Mouse (Mus musculus): ENCODE data around the gene Plcxd2. TPM values are rescaled to one million over a fixed set of nuclear protein-coding genes. Genes with fewer than 3 reads are reported as not detected.
A peak's percentile ranks its signal among the peaks of the same experiment; 100 is the strongest.

Gene Plcxd2
- polyA plus RNA-seq, 1 experiment from 2014 or later = 0.92 TPM

DNA sequence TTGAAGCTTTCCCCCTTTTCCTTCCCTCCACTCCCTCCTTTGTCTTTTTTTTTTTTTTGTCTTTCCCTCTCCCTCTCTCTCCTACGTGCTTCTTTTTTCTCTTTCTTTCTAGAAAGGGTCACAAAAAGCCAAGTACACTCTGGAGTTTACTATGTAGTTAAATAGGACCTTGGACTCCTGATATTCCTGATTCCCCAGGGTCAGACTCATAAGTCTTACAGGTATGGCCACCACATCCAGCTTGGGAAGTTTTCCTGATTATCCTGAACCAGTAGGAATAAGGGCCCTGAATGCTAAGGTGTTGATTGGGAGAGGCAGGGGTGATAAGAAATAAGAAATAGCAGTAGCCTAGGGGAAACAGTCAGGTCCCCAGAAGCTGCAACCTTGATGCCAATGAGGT lies 9.3 kb upstream of the Plcxd2 start:
- Histone ChIP-seq H3K27ac (ENCODE audit: low read length) (no peak overlapping the region), H3K27me3 (ENCODE audit: control insufficient read depth, insufficient read depth, low read length) (no peaks in the 10 kb centered on the region), H3K9ac (ENCODE audit: low read length) (no peak overlapping the region), H3K4me3 (ENCODE audit: low read length) (no peak overlapping the region), H3K9me3 (replicated peaks; ENCODE audit: control insufficient read depth, low read length) (no peaks in the 10 kb centered on the region; the same call in 1 of the 2 replicates), H3K4me1 (ENCODE audit: control insufficient read depth, insufficient read depth, low read length) (no peaks in the 10 kb centered on the region), H3K4me2 (ENCODE audit: low read depth, low read length) (no peak overlapping the region), H3K36me3 (ENCODE audit: control insufficient read depth, insufficient read depth) (no peaks in the 10 kb centered on the region)
- no peak for ATAC-seq (replicated peaks; ENCODE audit: extremely low read depth, insufficient read depth, low FRiP score)
- WGBS = 68% methylated on average over 1 of the region's 1 CpGs

DNA sequence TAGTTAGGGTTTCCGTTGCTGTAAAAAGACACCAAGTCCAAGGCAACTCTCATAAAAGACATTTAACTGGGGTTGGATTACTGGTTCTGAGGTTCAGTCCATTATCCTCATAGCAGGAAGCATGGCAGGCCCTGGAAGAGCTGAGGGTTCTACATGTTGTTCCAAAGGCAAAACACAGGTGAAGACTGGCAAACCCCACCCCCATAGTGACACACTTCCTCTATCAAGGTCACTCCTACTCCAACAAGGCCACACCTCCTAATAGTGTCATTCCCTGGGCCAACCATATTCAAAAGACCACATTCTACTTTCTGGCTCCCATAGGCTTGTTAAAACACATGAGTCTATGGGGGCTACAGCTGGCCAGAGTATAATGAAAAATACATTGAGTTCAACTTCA lies 1.7 kb upstream of the Plcxd2 start:
- Histone ChIP-seq H3K4me3 (ENCODE audit: low read length) (no peak overlapping the region), H3K9me3 (replicated peaks; ENCODE audit: control insufficient read depth, low read length) (no peaks in the 10 kb centered on the region; the same call in 1 of the 2 replicates), H3K9ac (ENCODE audit: low read length) (no peak overlapping the region), H3K36me3 (ENCODE audit: control insufficient read depth, insufficient read depth) (no peaks in the 10 kb centered on the region), H3K4me1 (ENCODE audit: control insufficient read depth, insufficient read depth, low read length) (peaks cover 4% of the 10 kb centered on the region), H3K4me2 (ENCODE audit: low read depth, low read length) (no peak overlapping the region), H3K27me3 (ENCODE audit: control insufficient read depth, insufficient read depth, low read length) (no peaks in the 10 kb centered on the region), H3K27ac (ENCODE audit: low read length) (no peak overlapping the region)
- ATAC-seq (replicated peaks; ENCODE audit: extremely low read depth, insufficient read depth, low FRiP score) = no peak
- WGBS = 82% methylated on average over 1 of the region's 1 CpGs

DNA sequence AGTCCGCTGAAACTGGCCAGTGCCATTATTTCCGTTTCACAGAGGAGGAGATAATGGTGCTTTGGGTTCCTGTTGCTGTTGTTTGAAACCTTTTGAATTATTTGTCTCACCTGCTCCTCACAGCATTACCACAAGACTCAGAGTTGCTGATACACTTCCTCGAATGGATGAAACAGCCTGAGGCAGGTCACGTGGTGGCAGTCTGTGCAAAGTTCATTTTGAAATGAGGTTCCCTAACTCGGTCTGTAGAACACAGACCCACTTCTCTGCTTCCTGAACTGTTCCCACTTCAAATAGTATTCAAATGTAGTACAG lies 845 bp upstream of the Plcxd2 start:
- Histone ChIP-seq H3K4me2 (ENCODE audit: low read depth, low read length) (peak overlapping the region; percentile 99), H3K9ac (ENCODE audit: low read length) (peak overlapping the region; percentile 84), H3K4me3 (ENCODE audit: low read length) (peak overlapping the region; percentile 84), H3K36me3 (ENCODE audit: control insufficient read depth, insufficient read depth) (no peaks in the 10 kb centered on the region), H3K4me1 (ENCODE audit: control insufficient read depth, insufficient read depth, low read length) (peaks cover 4% of the 10 kb centered on the region), H3K9me3 (replicated peaks; ENCODE audit: control insufficient read depth, low read length) (no peaks in the 10 kb centered on the region; the same call in 1 of the 2 replicates), H3K27me3 (ENCODE audit: control insufficient read depth, insufficient read depth, low read length) (no peaks in the 10 kb centered on the region), H3K27ac (ENCODE audit: low read length) (peak overlapping the region; percentile 79)
- WGBS = 12% methylated on average over 5 of the region's 5 CpGs
- ATAC-seq (replicated peaks; ENCODE audit: extremely low read depth, insufficient read depth, low FRiP score) = 0 out of 2 replicates have a peak, but pooled peaks have one; percentile 3

DNA sequence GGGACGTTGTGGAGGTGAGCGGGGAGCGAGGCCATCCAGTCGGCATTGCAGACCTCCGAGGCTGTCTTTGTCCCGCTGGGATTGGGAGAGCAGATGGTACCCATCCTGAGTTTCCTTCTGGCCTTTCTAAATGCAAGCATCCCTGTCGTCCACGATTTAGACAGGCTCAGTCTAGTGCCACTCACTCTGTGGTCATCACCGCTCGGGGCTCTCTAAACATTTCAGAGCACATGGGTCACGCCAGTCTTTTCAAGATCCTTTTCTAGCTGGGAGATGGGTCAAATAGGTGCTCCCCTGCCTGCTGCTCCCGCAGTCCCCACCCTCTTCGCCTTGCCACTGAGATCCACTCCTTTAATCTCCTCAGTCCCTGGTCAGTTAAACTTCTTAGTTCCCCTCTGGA lies 301 bp downstream of the Plcxd2 start:
- Histone ChIP-seq H3K36me3 (ENCODE audit: control insufficient read depth, insufficient read depth) (no peaks in the 10 kb centered on the region), H3K4me3 (ENCODE audit: low read length) (peak overlapping the region; percentile 84), H3K4me1 (ENCODE audit: control insufficient read depth, insufficient read depth, low read length) (peaks cover 4% of the 10 kb centered on the region), H3K27me3 (ENCODE audit: control insufficient read depth, insufficient read depth, low read length) (no peaks in the 10 kb centered on the region), H3K4me2 (ENCODE audit: low read depth, low read length) (peak overlapping the region; percentile 99), H3K27ac (ENCODE audit: low read length) (peak overlapping the region; percentile 21; the same call in 1 of the 2 replicates), H3K9ac (ENCODE audit: low read length) (peak overlapping the region; percentile 84), H3K9me3 (replicated peaks; ENCODE audit: control insufficient read depth, low read length) (no peaks in the 10 kb centered on the region)
- ATAC-seq (replicated peaks; ENCODE audit: extremely low read depth, insufficient read depth, low FRiP score) = peak; percentile 6; the same call in 1 of the 2 replicates
- 2% methylated on average over 13 of the region's 13 CpGs for WGBS

DNA sequence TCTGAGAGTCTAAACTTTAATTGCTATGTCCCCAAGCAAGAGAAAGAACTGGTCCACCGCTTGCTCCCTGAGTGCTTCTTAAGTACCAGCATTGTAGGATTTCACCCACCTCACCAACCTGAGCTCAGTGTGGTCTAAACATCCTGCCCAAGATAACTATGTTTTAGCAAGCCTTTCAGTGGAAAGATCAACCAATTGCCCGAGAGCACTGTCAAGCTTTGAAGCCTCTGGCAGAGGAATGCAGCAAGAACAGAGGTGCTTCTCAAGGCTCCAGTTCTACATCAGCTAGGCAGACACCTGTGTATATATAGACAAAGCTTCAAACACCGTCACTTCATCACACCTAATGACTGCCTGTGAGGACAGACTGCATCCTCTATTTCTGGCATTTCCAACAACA lies 1.3 kb downstream of the Plcxd2 start:
- 51% methylated on average over 3 of the region's 3 CpGs for WGBS
- Histone ChIP-seq H3K4me1 (ENCODE audit: control insufficient read depth, insufficient read depth, low read length) (peaks cover 4% of the 10 kb centered on the region), H3K36me3 (ENCODE audit: control insufficient read depth, insufficient read depth) (no peaks in the 10 kb centered on the region), H3K27me3 (ENCODE audit: control insufficient read depth, insufficient read depth, low read length) (no peaks in the 10 kb centered on the region), H3K4me2 (ENCODE audit: low read depth, low read length) (no peak overlapping the region), H3K9ac (ENCODE audit: low read length) (no peak overlapping the region), H3K9me3 (replicated peaks; ENCODE audit: control insufficient read depth, low read length) (no peaks in the 10 kb centered on the region), H3K27ac (ENCODE audit: low read length) (no peak overlapping the region), H3K4me3 (ENCODE audit: low read length) (no peak overlapping the region)
- ATAC-seq (replicated peaks; ENCODE audit: extremely low read depth, insufficient read depth, low FRiP score) = no peak

DNA sequence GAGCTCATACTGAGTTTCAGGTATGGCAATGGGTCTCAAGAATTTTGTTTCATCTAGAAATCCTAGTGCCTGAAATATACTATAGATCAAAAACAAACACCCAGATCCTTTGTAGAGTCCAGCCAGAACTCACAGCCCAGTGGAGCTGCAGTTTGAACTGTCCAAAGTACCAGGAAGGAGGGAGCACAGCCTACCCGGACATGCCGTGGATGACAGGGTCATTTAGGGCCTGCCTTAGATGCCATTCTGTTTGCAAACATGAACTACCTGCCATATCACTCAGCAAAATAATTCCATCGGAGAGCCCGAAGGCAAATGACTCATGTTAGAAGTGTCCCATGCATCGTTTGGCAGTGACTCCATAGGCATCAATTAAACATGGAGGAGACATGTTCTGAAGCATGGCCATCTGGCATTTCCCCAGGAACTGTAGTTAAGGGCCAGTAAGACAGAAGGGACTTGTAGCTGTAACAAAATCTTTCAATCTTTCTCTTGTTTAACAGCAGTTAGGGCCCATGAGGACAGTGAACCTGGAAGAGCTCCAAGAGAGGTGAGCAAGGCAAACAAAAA lies 1.9 kb downstream of the Plcxd2 start:
- no peak overlapping the region for H3K4me3 ChIP-seq (ENCODE audit: low read length)
- WGBS = 74% methylated on average over 5 of the region's 5 CpGs
- H3K36me3 ChIP-seq (ENCODE audit: control insufficient read depth, insufficient read depth) = no peaks in the 10 kb centered on the region
- no peak overlapping the region for H3K9ac ChIP-seq (ENCODE audit: low read length)
- no peak overlapping the region for H3K27ac ChIP-seq (ENCODE audit: low read length)
- no peak overlapping the region for H3K4me2 ChIP-seq (ENCODE audit: low read depth, low read length)
- ATAC-seq (replicated peaks; ENCODE audit: extremely low read depth, insufficient read depth, low FRiP score) = no peak
- H3K4me1 ChIP-seq (ENCODE audit: control insufficient read depth, insufficient read depth, low read length) = peaks cover 4% of the 10 kb centered on the region
- no peaks in the 10 kb centered on the region for H3K9me3 ChIP-seq (replicated peaks; ENCODE audit: control insufficient read depth, low read length)
- no peaks in the 10 kb centered on the region for H3K27me3 ChIP-seq (ENCODE audit: control insufficient read depth, insufficient read depth, low read length)

DNA sequence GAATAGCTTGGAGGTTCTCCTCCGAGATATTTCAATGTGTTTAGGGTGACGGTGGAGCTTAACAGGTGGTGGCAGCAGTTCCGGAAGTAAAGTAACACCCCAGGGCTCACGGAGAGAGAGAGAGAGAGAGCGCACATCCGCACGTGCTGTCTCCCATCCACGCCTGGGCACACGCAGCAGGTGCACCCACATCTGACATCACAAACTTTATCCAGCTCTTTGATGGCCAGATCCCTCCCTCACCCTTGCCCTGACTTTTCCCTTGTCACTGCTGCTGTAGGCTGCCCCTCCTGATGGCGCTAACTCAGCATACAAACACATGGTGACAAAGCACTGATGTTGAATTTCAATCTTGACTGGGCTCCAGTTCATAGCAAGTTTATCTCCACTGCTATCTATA lies 3.8 kb downstream of the Plcxd2 start:
- no peak for ATAC-seq (replicated peaks; ENCODE audit: extremely low read depth, insufficient read depth, low FRiP score)
- Histone ChIP-seq H3K9me3 (replicated peaks; ENCODE audit: control insufficient read depth, low read length) (no peaks in the 10 kb centered on the region), H3K27ac (ENCODE audit: low read length) (no peak overlapping the region), H3K9ac (ENCODE audit: low read length) (no peak overlapping the region), H3K4me2 (ENCODE audit: low read depth, low read length) (no peak overlapping the region), H3K36me3 (ENCODE audit: control insufficient read depth, insufficient read depth) (no peaks in the 10 kb centered on the region), H3K4me1 (ENCODE audit: control insufficient read depth, insufficient read depth, low read length) (peaks cover 8% of the 10 kb centered on the region), H3K27me3 (ENCODE audit: control insufficient read depth, insufficient read depth, low read length) (no peaks in the 10 kb centered on the region), H3K4me3 (ENCODE audit: low read length) (no peak overlapping the region)
- WGBS = 80% methylated on average over 10 of the region's 10 CpGs

DNA sequence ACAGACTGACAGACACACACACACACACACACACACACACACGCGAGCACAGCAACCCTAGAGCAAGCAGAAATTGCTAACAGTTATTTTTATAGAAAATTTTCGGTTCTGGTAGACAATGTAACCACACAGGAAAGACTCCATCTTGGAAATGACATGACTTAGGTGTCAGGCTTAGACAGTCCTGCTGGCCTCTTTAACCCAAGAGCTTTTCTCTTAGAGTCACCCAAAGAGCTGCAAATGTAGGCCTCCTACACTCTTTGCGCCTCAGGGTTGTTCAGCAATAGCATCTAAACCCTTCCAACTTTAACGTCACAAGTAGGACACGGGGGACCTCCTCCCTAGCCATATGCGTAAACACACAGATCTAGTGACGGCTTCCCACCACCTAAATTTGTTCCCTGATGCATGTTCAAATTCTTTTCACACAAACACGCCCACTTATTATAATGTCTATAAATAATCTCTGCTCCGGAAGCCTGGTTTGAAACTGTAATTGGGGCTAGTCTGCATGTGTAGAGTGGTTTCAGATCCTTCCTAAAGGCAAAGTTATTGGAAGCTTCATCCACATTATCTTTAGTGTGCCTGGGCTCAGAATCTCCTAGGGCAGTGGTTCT lies 8.4 kb downstream of the Plcxd2 start:
- 74% methylated on average over 10 of the region's 10 CpGs for WGBS
- no peak overlapping the region for H3K4me2 ChIP-seq (ENCODE audit: low read depth, low read length)
- no peak overlapping the region for H3K27ac ChIP-seq (ENCODE audit: low read length)
- no peaks in the 10 kb centered on the region for H3K27me3 ChIP-seq (ENCODE audit: control insufficient read depth, insufficient read depth, low read length)
- ATAC-seq (replicated peaks; ENCODE audit: extremely low read depth, insufficient read depth, low FRiP score) = no peak
- H3K4me1 ChIP-seq (ENCODE audit: control insufficient read depth, insufficient read depth, low read length) = peaks cover 4% of the 10 kb centered on the region; the same call in 1 of the 2 replicates
- H3K4me3 ChIP-seq (ENCODE audit: low read length) = no peak overlapping the region
- H3K9me3 ChIP-seq (replicated peaks; ENCODE audit: control insufficient read depth, low read length) = no peaks in the 10 kb centered on the region
- H3K36me3 ChIP-seq (ENCODE audit: control insufficient read depth, insufficient read depth) = no peaks in the 10 kb centered on the region
- no peak overlapping the region for H3K9ac ChIP-seq (ENCODE audit: low read length)

DNA sequence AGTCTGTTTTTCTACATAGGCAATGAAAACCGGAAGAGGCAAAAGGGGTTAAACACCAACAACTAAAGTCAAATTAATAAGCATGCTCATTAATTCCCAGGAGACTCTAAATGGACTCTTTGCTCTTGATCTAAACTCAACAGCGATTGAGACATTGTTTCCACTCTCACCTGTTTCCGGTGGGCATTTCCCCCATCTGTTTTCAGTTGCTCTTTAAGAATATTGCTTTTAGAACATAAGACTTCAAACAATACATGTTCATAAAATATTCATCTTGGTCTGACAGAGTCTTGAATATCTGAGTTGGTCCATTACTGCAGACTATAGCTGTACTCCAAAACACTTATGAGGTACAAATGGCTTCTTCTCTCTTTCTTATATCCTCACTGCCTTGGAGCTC lies 9.0 kb downstream of the Plcxd2 start:
- 84% methylated on average over 3 of the region's 3 CpGs for WGBS
- Histone ChIP-seq H3K9me3 (replicated peaks; ENCODE audit: control insufficient read depth, low read length) (no peaks in the 10 kb centered on the region), H3K4me1 (ENCODE audit: control insufficient read depth, insufficient read depth, low read length) (peaks cover 4% of the 10 kb centered on the region; the same call in 1 of the 2 replicates), H3K9ac (ENCODE audit: low read length) (no peak overlapping the region), H3K4me3 (ENCODE audit: low read length) (no peak overlapping the region), H3K4me2 (ENCODE audit: low read depth, low read length) (no peak overlapping the region), H3K27me3 (ENCODE audit: control insufficient read depth, insufficient read depth, low read length) (no peaks in the 10 kb centered on the region), H3K27ac (ENCODE audit: low read length) (no peak overlapping the region), H3K36me3 (ENCODE audit: control insufficient read depth, insufficient read depth) (no peaks in the 10 kb centered on the region)
- no peak for ATAC-seq (replicated peaks; ENCODE audit: extremely low read depth, insufficient read depth, low FRiP score)

Measured in heart, embryonic 16.5 days (tissue).